In the genomic region with DNA sequence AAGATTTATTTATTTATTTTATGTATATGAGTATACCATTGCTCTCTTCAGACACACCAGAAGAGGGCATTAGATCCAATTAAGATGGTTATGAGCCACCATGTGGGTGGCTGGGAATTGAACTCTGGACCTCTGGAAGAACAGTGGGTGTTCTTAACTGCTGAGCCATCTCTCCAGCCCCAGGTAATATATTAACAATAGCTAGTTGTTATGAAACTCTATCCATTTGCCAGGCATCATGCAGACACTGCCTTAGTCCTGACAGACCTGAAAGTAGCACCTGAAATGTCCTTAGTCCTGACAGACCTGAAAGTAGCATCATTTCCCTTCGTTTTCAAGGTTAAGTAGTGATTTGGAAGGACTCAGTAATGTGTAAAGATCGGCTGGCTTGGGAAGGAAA, we compare ENCODE assay signal across 10 mouse cellular contexts. TPM values are rescaled to one million over a fixed set of nuclear protein-coding genes. Genes with fewer than 3 reads are reported as not detected.
DNase-seq lines count a peak whose midpoint lies in the region; ATAC-seq and TF ChIP-seq lines count a peak whose summit lies in the region.
"Had no signal": no experiment of that assay in that cellular context is flagged by ENCODE, and none has a peak within 500 bp of the region (broad histone marks: within the 10 kb centered on the region; RNA-seq: fewer than 3 reads in every experiment).

No protein-coding gene starts in this region.

- peaks cover 23% of the 10 kb centered on the region for H3K36me3 ChIP-seq in forebrain, embryonic 13.5 days (ENCODE audit: poor library complexity, severe bottlenecking)
- no peaks in the 10 kb centered on the region; the same call in 1 of the 2 replicates for H3K36me3 ChIP-seq in forebrain, embryonic 16.5 days (ENCODE audit: control insufficient read depth, insufficient read depth)
- peaks cover 18% of the 10 kb centered on the region for H3K36me3 ChIP-seq in lung, embryonic 14.5 days (ENCODE audit: insufficient read depth)
- H3K36me3 ChIP-seq in limb, embryonic 10.5 days = peaks cover 48% of the 10 kb centered on the region
- peaks cover 11% of the 10 kb centered on the region; the same call in 1 of the 2 replicates for H3K36me3 ChIP-seq in stomach, embryonic 16.5 days (ENCODE audit: control insufficient read depth, insufficient read depth, low read length)

- no peak overlapping the region for H3K4me2 ChIP-seq in forebrain, embryonic 13.5 days
- H3K4me2 ChIP-seq in forebrain, embryonic 16.5 days (ENCODE audit: low read length) = no peak overlapping the region
- H3K4me2 ChIP-seq in lung, embryonic 14.5 days = peak overlapping the region; percentile 87
- no peak overlapping the region for H3K4me2 ChIP-seq in stomach, embryonic 16.5 days (ENCODE audit: low read depth, low read length)

- peaks cover 35% of the 10 kb centered on the region for H3K4me1 ChIP-seq in forebrain, embryonic 13.5 days
- peaks cover 36% of the 10 kb centered on the region for H3K4me1 ChIP-seq in forebrain, embryonic 16.5 days (replicated peaks; ENCODE audit: control insufficient read depth, insufficient read depth, low read length)
- peaks cover 9% of the 10 kb centered on the region; the same call in 1 of the 2 replicates for H3K4me1 ChIP-seq in lung, embryonic 14.5 days (ENCODE audit: insufficient read depth)
- peaks cover 13% of the 10 kb centered on the region for H3K4me1 ChIP-seq in lung, adult 2 months (ENCODE audit: control insufficient read depth, insufficient read depth, low read length)
- peaks cover 37% of the 10 kb centered on the region for H3K4me1 ChIP-seq in limb, embryonic 10.5 days
- H3K4me1 ChIP-seq in stomach, embryonic 16.5 days (ENCODE audit: control insufficient read depth, insufficient read depth, low read length) = peaks cover 37% of the 10 kb centered on the region

- no peaks in the 10 kb centered on the region for H3K9me3 ChIP-seq in forebrain, embryonic 13.5 days (replicated peaks)
- no peaks in the 10 kb centered on the region for H3K9me3 ChIP-seq in forebrain, embryonic 16.5 days (ENCODE audit: control insufficient read depth, low read length)
- no peaks in the 10 kb centered on the region for H3K9me3 ChIP-seq in lung, embryonic 14.5 days (ENCODE audit: low read depth, low read length)
- H3K9me3 ChIP-seq in limb, embryonic 10.5 days (replicated peaks) = no peaks in the 10 kb centered on the region
- no peaks in the 10 kb centered on the region for H3K9me3 ChIP-seq in stomach, embryonic 16.5 days (replicated peaks; ENCODE audit: control insufficient read depth, low read length)

- no peak for DNase-seq in lung, embryonic 14.5 days
- DNase-seq in lung, adult 2 months = no peak
- DNase-seq in limb, embryonic 10.5 days (ENCODE audit: low spot score) = no peak
- no peak for DNase-seq in thymus, postnatal 0 days (ENCODE audit: low spot score)
- no peak for DNase-seq in cerebellum, adult 9-10 months
- DNase-seq: cerebellum, postnatal 10 days; gastrocnemius, postnatal 14 days had no signal

- no peak overlapping the region for H3K9ac ChIP-seq in forebrain, embryonic 13.5 days
- H3K9ac ChIP-seq in forebrain, embryonic 16.5 days (replicated peaks; ENCODE audit: low read depth, low read length) = no peak overlapping the region
- H3K9ac ChIP-seq in lung, embryonic 14.5 days = peak overlapping the region; percentile 89; the same call in 1 of the 2 replicates
- H3K9ac ChIP-seq in stomach, embryonic 16.5 days (ENCODE audit: low read length) = no peak overlapping the region

- TF ChIP-seq POLR2A in lung, adult 2 months (IDR thresholded peaks at IDR 0.05; ENCODE audit: borderline replicate concordance, extremely low read depth, low read depth, low read length) = no peak

- no peak for TF ChIP-seq CTCF in lung, embryonic 14.5 days (IDR thresholded peaks at IDR 0.05; ENCODE audit: low read depth)
- TF ChIP-seq CTCF in lung, adult 2 months (IDR thresholded peaks at IDR 0.05; ENCODE audit: insufficient read depth, low read length) = no peak

- no peaks in the 10 kb centered on the region for H3K27me3 ChIP-seq in forebrain, embryonic 13.5 days
- no peaks in the 10 kb centered on the region for H3K27me3 ChIP-seq in forebrain, embryonic 16.5 days (replicated peaks; ENCODE audit: control insufficient read depth, insufficient read depth, low read length)
- H3K27me3 ChIP-seq in lung, embryonic 14.5 days (ENCODE audit: insufficient read depth, low read length) = no peaks in the 10 kb centered on the region
- H3K27me3 ChIP-seq in limb, embryonic 10.5 days (ENCODE audit: low read depth, poor library complexity, severe bottlenecking) = no peaks in the 10 kb centered on the region
- H3K27me3 ChIP-seq in stomach, embryonic 16.5 days (ENCODE audit: control insufficient read depth, insufficient read depth, low read length) = no peaks in the 10 kb centered on the region

- H3K27ac ChIP-seq in forebrain, embryonic 13.5 days = peak overlapping the region; percentile 89; the same call in 1 of the 2 replicates
- H3K27ac ChIP-seq in forebrain, embryonic 16.5 days (ENCODE audit: low read length) = no peak overlapping the region
- no peak overlapping the region; the same call in 1 of the 2 replicates for H3K27ac ChIP-seq in lung, embryonic 14.5 days (ENCODE audit: low read depth)
- H3K27ac ChIP-seq in limb, embryonic 10.5 days = 0 out of 2 replicates have a peak overlapping the region, but pooled peaks have one; percentile 99
- H3K27ac ChIP-seq in stomach, embryonic 16.5 days (ENCODE audit: low read length) = peak overlapping the region; percentile 95; the same call in 1 of the 2 replicates

- ATAC-seq in forebrain, embryonic 13.5 days = no peak
- no peak for ATAC-seq in forebrain, embryonic 16.5 days
- no peak for ATAC-seq in lung, embryonic 14.5 days (ENCODE audit: insufficient read depth)
- ATAC-seq in stomach, embryonic 16.5 days (ENCODE audit: insufficient read depth, low FRiP score) = no peak

- WGBS in forebrain, embryonic 13.5 days = 61% methylated on average over 2 of the region's 2 CpGs
- WGBS in forebrain, embryonic 16.5 days = 44% methylated on average over 2 of the region's 2 CpGs
- WGBS in lung, embryonic 14.5 days = 40% methylated on average over 2 of the region's 2 CpGs
- WGBS in lung, adult 2 months = 50% methylated on average over 2 of the region's 2 CpGs
- WGBS in limb, embryonic 10.5 days = 40% methylated on average over 2 of the region's 2 CpGs
- 43% methylated on average over 2 of the region's 2 CpGs for WGBS in stomach, embryonic 16.5 days

- no peak overlapping the region for H3K4me3 ChIP-seq in forebrain, embryonic 13.5 days
- H3K4me3 ChIP-seq in forebrain, embryonic 16.5 days (replicated peaks; ENCODE audit: low read length) = no peak overlapping the region
- no peak overlapping the region for H3K4me3 ChIP-seq in lung, embryonic 14.5 days (ENCODE audit: low read depth, low read length)
- no peak overlapping the region for H3K4me3 ChIP-seq in lung, adult 2 months (replicated peaks; ENCODE audit: extremely low read depth, low read depth, low read length)
- no peak overlapping the region for H3K4me3 ChIP-seq in limb, embryonic 10.5 days
- no peak overlapping the region for H3K4me3 ChIP-seq in stomach, embryonic 16.5 days (replicated peaks; ENCODE audit: low read length)

RNA-seq across cellular contexts. Expression of a gene that starts 1.1 kb away (rescaled TPM):
- polyA plus RNA-seq in forebrain, embryonic 13.5 days (2015; fragmentation: Nextera tagmentation; extraction: Ambion mirVana) = 57.8 TPM in 2 replicates
- polyA plus RNA-seq in forebrain, embryonic 16.5 days (2015; fragmentation: Nextera tagmentation; extraction: Ambion mirVana) = 63.9 and 65.5 TPM in 2 replicates
- 83.9 and 86.8 TPM in 2 replicates for polyA plus RNA-seq in lung, embryonic 14.5 days (2014; fragmentation: Nextera tagmentation; extraction: Ambion mirVana)
- polyA plus RNA-seq in lung, adult 2 months (2012; rRNA removed) = 134 and 155 TPM in 2 replicates
- polyA plus RNA-seq in limb, embryonic 10.5 days (2016; fragmentation: Nextera tagmentation; extraction: Ambion mirVana) = 79.8 and 85.0 TPM in 2 replicates
- polyA plus RNA-seq in stomach, embryonic 16.5 days (2015; fragmentation: Nextera tagmentation; extraction: Ambion mirVana) = 88.7 and 97.7 TPM in 2 replicates
- polyA plus RNA-seq in thymus, postnatal 0 days (2015; fragmentation: Nextera tagmentation; extraction: Ambion mirVana) = 65.8 and 67.9 TPM in 2 replicates

RNA-seq across cellular contexts. Expression of a gene that starts 8.7 kb away (rescaled TPM):
- 20.3 and 20.5 TPM in 2 replicates for polyA plus RNA-seq in forebrain, embryonic 13.5 days (2015; fragmentation: Nextera tagmentation; extraction: Ambion mirVana)
- polyA plus RNA-seq in forebrain, embryonic 16.5 days (2015; fragmentation: Nextera tagmentation; extraction: Ambion mirVana) = 20.3 and 23.3 TPM in 2 replicates
- 33.9 and 37.8 TPM in 2 replicates for polyA plus RNA-seq in lung, embryonic 14.5 days (2014; fragmentation: Nextera tagmentation; extraction: Ambion mirVana)
- 41.6 and 59.5 TPM in 2 replicates for polyA plus RNA-seq in lung, adult 2 months (2012; rRNA removed)
- polyA plus RNA-seq in limb, embryonic 10.5 days (2016; fragmentation: Nextera tagmentation; extraction: Ambion mirVana) = 41.6 and 44.4 TPM in 2 replicates
- 39.7 and 41.5 TPM in 2 replicates for polyA plus RNA-seq in stomach, embryonic 16.5 days (2015; fragmentation: Nextera tagmentation; extraction: Ambion mirVana)
- 13.4 and 20.4 TPM in 2 replicates for polyA plus RNA-seq in thymus, postnatal 0 days (2015; fragmentation: Nextera tagmentation; extraction: Ambion mirVana)

RNA-seq across cellular contexts. Expression of a gene that starts 28.3 kb away (rescaled TPM):
- polyA plus RNA-seq in forebrain, embryonic 13.5 days (2015; fragmentation: Nextera tagmentation; extraction: Ambion mirVana) = not detected in 2 replicates
- polyA plus RNA-seq in forebrain, embryonic 16.5 days (2015; fragmentation: Nextera tagmentation; extraction: Ambion mirVana) = not detected in 2 replicates
- not detected in 2 replicates for polyA plus RNA-seq in lung, embryonic 14.5 days (2014; fragmentation: Nextera tagmentation; extraction: Ambion mirVana)
- polyA plus RNA-seq in lung, adult 2 months (2012; rRNA removed) = not detected in 2 replicates
- polyA plus RNA-seq in limb, embryonic 10.5 days (2016; fragmentation: Nextera tagmentation; extraction: Ambion mirVana) = not detected in 2 replicates
- polyA plus RNA-seq in stomach, embryonic 16.5 days (2015; fragmentation: Nextera tagmentation; extraction: Ambion mirVana) = not detected in 2 replicates
- not detected in 2 replicates for polyA plus RNA-seq in thymus, postnatal 0 days (2015; fragmentation: Nextera tagmentation; extraction: Ambion mirVana)

RNA-seq across cellular contexts. Expression of a gene that starts 41.3 kb away (rescaled TPM):
- polyA plus RNA-seq in forebrain, embryonic 13.5 days (2015; fragmentation: Nextera tagmentation; extraction: Ambion mirVana) = 34.5 and 37.0 TPM in 2 replicates
- polyA plus RNA-seq in forebrain, embryonic 16.5 days (2015; fragmentation: Nextera tagmentation; extraction: Ambion mirVana) = 42.5 and 44.6 TPM in 2 replicates
- 26.6 and 29.9 TPM in 2 replicates for polyA plus RNA-seq in lung, embryonic 14.5 days (2014; fragmentation: Nextera tagmentation; extraction: Ambion mirVana)
- 5.4 and 8.5 TPM in 2 replicates for polyA plus RNA-seq in lung, adult 2 months (2012; rRNA removed)
- polyA plus RNA-seq in limb, embryonic 10.5 days (2016; fragmentation: Nextera tagmentation; extraction: Ambion mirVana) = 41.6 and 43.7 TPM in 2 replicates
- polyA plus RNA-seq in stomach, embryonic 16.5 days (2015; fragmentation: Nextera tagmentation; extraction: Ambion mirVana) = 23.1 and 23.7 TPM in 2 replicates
- polyA plus RNA-seq in thymus, postnatal 0 days (2015; fragmentation: Nextera tagmentation; extraction: Ambion mirVana) = 12.7 and 14.3 TPM in 2 replicates

RNA-seq across cellular contexts. Expression of a gene that starts 52.3 kb away (rescaled TPM):
- polyA plus RNA-seq in forebrain, embryonic 13.5 days (2015; fragmentation: Nextera tagmentation; extraction: Ambion mirVana) = 126 and 131 TPM in 2 replicates
- polyA plus RNA-seq in forebrain, embryonic 16.5 days (2015; fragmentation: Nextera tagmentation; extraction: Ambion mirVana) = 150 and 151 TPM in 2 replicates
- polyA plus RNA-seq in lung, embryonic 14.5 days (2014; fragmentation: Nextera tagmentation; extraction: Ambion mirVana) = 106 TPM in 2 replicates
- polyA plus RNA-seq in lung, adult 2 months (2012; rRNA removed) = 44.9 and 71.8 TPM in 2 replicates
- 118 TPM in 2 replicates for polyA plus RNA-seq in limb, embryonic 10.5 days (2016; fragmentation: Nextera tagmentation; extraction: Ambion mirVana)
- 93.7 and 104 TPM in 2 replicates for polyA plus RNA-seq in stomach, embryonic 16.5 days (2015; fragmentation: Nextera tagmentation; extraction: Ambion mirVana)
- 58.0 and 64.3 TPM in 2 replicates for polyA plus RNA-seq in thymus, postnatal 0 days (2015; fragmentation: Nextera tagmentation; extraction: Ambion mirVana)

Comparison
In these comparisons a context has a peak if more than half of its experiments do, and no peak if none do; other contexts are left out.
1. H3K27ac ChIP-seq: peak in forebrain, embryonic 13.5 days (single experiment), limb, embryonic 10.5 days (single experiment) and stomach, embryonic 16.5 days (single experiment); none in forebrain, embryonic 16.5 days (single experiment) and lung, embryonic 14.5 days (single experiment).